Mouse (Mus musculus) spleen, adult 2 months (tissue): Measurements from ENCODE around the gene Zcchc7. TPM values are rescaled to one million over a fixed set of nuclear protein-coding genes. Genes with fewer than 3 reads are reported as not detected.

ENCODE experiments used
- DNase-seq, 2 experiments: peaks; one replicate each; pipeline versions ENCODE4 v3.0.0 to v3.0.0-alpha.2; 2012 to 2021; ENCODE audit warnings: low spot score in 2 of 2, low read depth in 1 of 2
- H3K27ac ChIP-seq: fragments of 200-500 bp; 2 replicates; pipeline ENCODE4 v1.5.1; 2012; ENCODE audit warnings: low read length, inconsistent platforms; ENCODE audit not compliant: insufficient read depth
- H3K27me3 ChIP-seq: fragments of 200-500 bp; 2 replicates; pipeline ENCODE4 v1.6.1; 2012; ENCODE audit warnings: mild to moderate bottlenecking, moderate library complexity, low read length, inconsistent platforms; ENCODE audit not compliant: control insufficient read depth, insufficient read depth
- H3K36me3 ChIP-seq: fragments of 200-500 bp; 2 replicates; pipeline ENCODE4 v1.6.1; 2012; ENCODE audit warnings: mild to moderate bottlenecking, low read length, inconsistent platforms; ENCODE audit not compliant: control insufficient read depth, insufficient read depth
- H3K4me1 ChIP-seq: fragments of 200-500 bp; 2 replicates; pipeline ENCODE4 v1.6.1; 2011; ENCODE audit warnings: inconsistent platforms; ENCODE audit not compliant: control insufficient read depth, insufficient read depth, insufficient read length
- H3K4me3 ChIP-seq: fragments of 200-500 bp; 2 replicates; pipeline ENCODE4 v1.5.1; 2011; ENCODE audit warnings: mild to moderate bottlenecking, inconsistent platforms; ENCODE audit not compliant: insufficient read depth, insufficient read length; ENCODE audit errors: extremely low read depth
- CTCF ChIP-seq: fragments of 200-500 bp; IDR thresholded peaks from 2 replicates; pipeline ENCODE4 v1.5.1; 2011; ENCODE audit warnings: mild to moderate bottlenecking, inconsistent platforms; ENCODE audit not compliant: insufficient read depth, insufficient read length, insufficient replicate concordance; ENCODE audit errors: extremely low read depth
- POLR2A ChIP-seq: fragments of 200-500 bp; IDR thresholded peaks from 2 replicates; pipeline ENCODE4 v1.6.1; 2011; ENCODE audit warnings: low read depth, low read length, inconsistent platforms
- WGBS: fragments of 180-500 bp; shearing (Covaris S2); methylation state at CpG from one replicate; pipeline ENCODE4 v1.1.7; 2018; 5-methylcytosine and 5-hydroxymethylcytosine counted together
- polyA plus RNA-seq: library from polyadenylated mRNA; depleted of rRNA; stranded (reverse); fragments of >200 nt; gene quantifications from 2 replicates; pipeline ENCODE4 v1.2.3, GENCODE M21; 2012

Gene Zcchc7
- polyA plus RNA-seq, 1 experiment = 13.3 TPM

GRCm38 (mm10) chr4:44928790-44929189 lies 173.1 kb downstream of the Zcchc7 start:
- no peak for DNase-seq
- H3K4me1 ChIP-seq = peaks cover 2% of the 10 kb centered on the region; the same call in 1 of the 2 replicates
- H3K36me3 ChIP-seq = peaks cover 27% of the 10 kb centered on the region
- WGBS = 85% methylated on average over 3 of the region's 3 CpGs
- H3K27ac ChIP-seq = no peak overlapping the region
- H3K4me3 ChIP-seq = no peak overlapping the region
- TF ChIP-seq CTCF (no peak), POLR2A (no peak)
- H3K27me3 ChIP-seq = no peaks in the 10 kb centered on the region

GRCm38 (mm10) chr4:44930406-44930805 lies 174.7 kb downstream of the Zcchc7 start:
- Histone ChIP-seq H3K4me3 (no peak overlapping the region), H3K36me3 (peaks cover 27% of the 10 kb centered on the region), H3K27ac (no peak overlapping the region), H3K4me1 (peaks cover 2% of the 10 kb centered on the region; the same call in 1 of the 2 replicates), H3K27me3 (no peaks in the 10 kb centered on the region)
- WGBS = 87% methylated on average over 7 of the region's 7 CpGs
- DNase-seq = no peak
- TF ChIP-seq CTCF = no peak
- no peak for TF ChIP-seq POLR2A

DNA sequence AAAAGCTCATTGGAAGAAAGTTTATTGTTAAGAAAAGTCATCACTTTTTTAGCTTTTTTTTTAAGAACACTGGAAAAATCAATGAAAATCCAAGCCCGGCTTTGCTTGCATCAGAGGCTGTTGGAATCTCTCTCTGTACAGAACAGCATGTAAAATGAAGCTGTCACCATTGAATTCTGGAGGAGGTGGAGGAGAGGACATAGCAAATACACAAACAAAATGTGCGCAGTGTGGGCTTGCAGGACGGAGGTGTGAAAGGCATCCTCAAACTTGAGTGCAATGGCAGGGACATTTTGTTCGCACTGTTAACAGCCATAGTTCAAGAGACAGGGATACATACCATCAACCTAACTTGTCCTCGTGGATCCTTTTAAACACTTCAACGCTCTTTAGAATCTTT lies 176.1 kb downstream of the Zcchc7 start:
- no peak for DNase-seq
- H3K27me3 ChIP-seq = no peaks in the 10 kb centered on the region
- H3K4me3 ChIP-seq = no peak overlapping the region
- TF ChIP-seq CTCF (no peak), POLR2A (no peak)
- peaks cover 2% of the 10 kb centered on the region; the same call in 1 of the 2 replicates for H3K4me1 ChIP-seq
- H3K27ac ChIP-seq = no peak overlapping the region
- WGBS = 95% methylated on average over 6 of the region's 6 CpGs
- H3K36me3 ChIP-seq = peaks cover 21% of the 10 kb centered on the region

DNA sequence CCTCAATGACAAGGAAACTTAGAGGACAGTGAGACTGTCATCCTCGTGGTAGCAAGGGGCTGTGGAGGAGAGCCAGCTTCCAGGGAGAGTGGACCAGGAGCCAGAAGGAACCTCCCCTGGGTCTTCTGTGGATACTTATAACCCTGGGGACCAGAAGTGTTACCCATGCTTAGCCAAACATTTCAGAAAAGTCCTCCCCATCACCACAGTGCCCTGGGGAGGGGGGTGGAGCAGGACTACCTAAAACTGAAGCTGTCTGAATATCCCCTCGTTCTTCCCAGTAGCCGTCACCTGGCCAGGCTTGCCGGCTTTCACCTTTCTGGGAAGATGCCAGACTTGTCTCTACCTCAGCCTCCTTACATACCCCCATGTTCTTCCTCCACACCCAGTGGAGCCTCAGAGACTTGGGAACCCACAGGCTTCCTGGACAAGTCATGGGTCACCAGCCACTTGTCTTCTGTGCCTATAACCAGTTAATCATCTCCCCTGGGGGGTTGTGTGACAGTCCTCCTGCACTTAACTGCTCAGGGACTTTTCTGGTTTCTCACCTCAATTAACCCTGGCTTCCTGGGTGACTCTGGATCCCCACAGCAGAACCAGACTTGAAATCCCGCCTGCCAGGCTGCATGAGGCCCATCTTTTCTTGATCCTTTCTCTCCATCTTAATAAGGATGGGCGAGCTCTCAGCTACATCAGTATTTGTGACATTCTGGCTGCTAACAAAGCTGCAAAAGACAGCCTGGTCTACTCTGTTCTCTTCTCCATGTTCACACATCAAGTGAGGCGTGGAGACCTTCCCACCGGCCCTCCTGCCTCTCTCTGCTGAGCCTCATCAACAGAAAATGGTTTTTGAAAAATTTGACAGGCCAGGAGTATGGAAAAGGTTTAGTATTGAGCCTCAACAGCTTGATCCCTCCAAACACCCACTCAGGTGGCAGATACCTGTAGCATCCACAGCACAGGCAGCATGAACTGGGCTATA lies 183.0 kb downstream of the Zcchc7 start:
- Histone ChIP-seq H3K4me1 (peaks cover 36% of the 10 kb centered on the region; the same call in 1 of the 2 replicates), H3K27me3 (no peaks in the 10 kb centered on the region), H3K4me3 (no peak overlapping the region), H3K36me3 (no peaks in the 10 kb centered on the region), H3K27ac (peak overlapping the region; percentile 91)
- 40% methylated on average over 8 of the region's 8 CpGs for WGBS
- TF ChIP-seq CTCF = no peak
- TF ChIP-seq POLR2A = no peak
- DNase-seq = peak in 1 of 2 experiments; percentile 48

- DNase-seq = peak in 1 of 2 experiments; percentile 65
- peak overlapping the region; percentile 91 for H3K27ac ChIP-seq
- H3K4me3 ChIP-seq = peak overlapping the region; percentile 5
- WGBS = 36% methylated on average over 14 of the region's 14 CpGs
- no peak for TF ChIP-seq CTCF
- peak; percentile 66 for TF ChIP-seq POLR2A
- no peaks in the 10 kb centered on the region for H3K36me3 ChIP-seq
- H3K27me3 ChIP-seq = no peaks in the 10 kb centered on the region
- H3K4me1 ChIP-seq = peaks cover 38% of the 10 kb centered on the region; the same call in 1 of the 2 replicates
Observed at GRCm38 (mm10) chr4:44939576-44940249, 184.0 kb downstream of the Zcchc7 start.

- 65% methylated on average over 9 of the region's 9 CpGs for WGBS
- DNase-seq = no peak
- Histone ChIP-seq H3K36me3 (no peaks in the 10 kb centered on the region), H3K4me1 (peaks cover 41% of the 10 kb centered on the region; the same call in 1 of the 2 replicates), H3K4me3 (peak overlapping the region; percentile 5; the same call in 1 of the 2 replicates), H3K27ac (peak overlapping the region; percentile 91), H3K27me3 (no peaks in the 10 kb centered on the region)
- TF ChIP-seq CTCF (no peak), POLR2A (no peak)
Observed at GRCm38 (mm10) chr4:44940286-44940685, 184.6 kb downstream of the Zcchc7 start.
